Mouse (Mus musculus): Measurements from ENCODE around the gene Lpin3. TPM values are rescaled to one million over a fixed set of nuclear protein-coding genes. Genes with fewer than 3 reads are reported as not detected.

Lpin3 gene
- polyA plus RNA-seq, 1 experiment = 0.01 TPM

DNA sequence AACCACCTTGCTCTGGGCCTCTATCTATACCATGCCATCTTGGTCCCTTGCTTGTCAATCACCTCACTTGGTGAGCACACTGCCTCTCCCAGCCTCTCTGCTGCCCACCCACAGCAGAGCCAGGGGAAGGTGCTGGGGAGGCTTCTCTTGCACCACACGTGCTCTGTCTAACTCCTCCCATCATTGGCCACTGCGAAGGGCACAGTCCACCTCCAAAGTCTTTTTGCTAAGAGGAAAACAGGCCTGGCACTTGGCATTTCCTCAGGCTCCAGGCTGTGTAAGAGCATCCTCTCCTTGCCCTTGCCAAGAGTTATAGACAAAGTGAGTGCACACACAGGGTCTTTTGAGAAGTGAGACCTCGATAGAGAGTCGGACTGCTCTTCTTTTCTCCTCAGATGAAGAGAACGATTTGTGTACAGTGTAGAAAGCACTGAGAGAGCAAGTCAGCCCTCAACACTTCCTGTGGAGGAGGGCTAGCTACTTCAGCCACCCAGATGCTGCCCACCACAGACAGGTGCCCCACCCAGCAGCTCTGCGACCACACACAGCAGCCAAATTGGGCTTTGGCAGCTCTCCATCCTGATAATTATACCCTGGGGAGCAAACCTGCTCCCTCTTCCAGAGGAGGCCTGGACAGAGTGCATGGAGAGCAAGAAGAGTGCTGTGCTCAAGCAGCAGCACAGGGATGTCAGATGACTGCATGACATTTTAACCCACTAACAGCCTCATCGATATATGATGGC is 72.8 kb downstream of the Lpin3 start:
- no peak for TF ChIP-seq GATA1 (IDR thresholded peaks at IDR 0.05; ENCODE audit: low read length)

DNA sequence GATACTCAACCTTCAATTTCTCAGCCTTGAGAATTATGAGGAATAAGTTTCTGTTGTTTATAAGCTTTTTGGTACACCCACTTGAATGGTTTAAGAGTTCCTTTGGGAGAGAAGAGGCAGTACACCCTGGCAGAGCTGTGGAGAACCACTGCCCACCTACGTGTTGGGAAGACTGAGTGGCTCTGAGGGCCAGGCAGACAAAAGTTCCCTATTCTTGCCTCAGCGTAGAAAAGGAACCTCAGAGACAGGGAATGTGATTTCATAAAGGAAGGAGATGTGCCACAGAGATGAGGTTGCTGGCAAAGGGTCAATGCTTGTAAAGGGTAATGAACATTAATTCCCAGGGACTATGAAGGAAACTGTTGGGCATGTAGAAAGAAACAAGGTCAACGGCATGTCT is 74.1 kb downstream of the Lpin3 start:
- no peak for TF ChIP-seq GATA1 (IDR thresholded peaks at IDR 0.05; ENCODE audit: low read length)

DNA sequence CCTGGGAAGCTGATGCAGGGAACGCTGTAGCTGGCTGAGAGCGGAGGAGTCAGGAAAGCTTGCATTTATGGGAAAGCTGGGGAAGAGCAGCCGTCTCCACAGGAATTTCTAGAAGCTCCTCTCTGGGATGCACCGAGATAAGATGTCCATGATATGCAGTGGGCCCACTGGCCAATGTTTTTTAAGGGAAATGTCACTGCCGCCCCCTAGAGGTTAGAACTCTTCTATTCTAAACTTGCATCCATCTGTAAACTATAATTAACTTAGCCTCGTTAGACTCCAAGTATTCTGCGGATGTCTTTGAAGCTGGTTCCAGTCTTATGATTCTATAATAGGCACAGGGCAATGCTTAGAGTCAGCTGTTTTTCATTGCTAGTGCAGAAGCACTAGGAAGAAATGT is 74.9 kb downstream of the Lpin3 start:
- TF ChIP-seq GATA1 (IDR thresholded peaks at IDR 0.05; ENCODE audit: low read length) = no peak

Other genes with a start within 250 kb of the Lpin3 start
- 99.7 and 121 TPM in 2 replicates for gene Top1, start 234.8 kb upstream of the Lpin3 start, polyA plus RNA-seq (2012)
- gene Plcg1, start 149.4 kb upstream of the Lpin3 start, polyA plus RNA-seq (2012) = 12.7 and 14.9 TPM in 2 replicates
- gene Zhx3, start 7.7 kb upstream of the Lpin3 start, polyA plus RNA-seq (2012) = 2.8 and 4.4 TPM in 2 replicates
- gene Emilin3, start 31.7 kb downstream of the Lpin3 start, polyA plus RNA-seq (2012) = not detected in 2 replicates
- 10.2 and 10.9 TPM in 2 replicates for gene Chd6, start 228.4 kb downstream of the Lpin3 start, polyA plus RNA-seq (2012)

Data from G1E-ER4 (cell line).